Mouse (Mus musculus) ES-Bruce4 (cell line): ENCODE data around the gene Arhgef10l. TPM values are rescaled to one million over a fixed set of nuclear protein-coding genes. Genes with fewer than 3 reads are reported as not detected.

Experiments used
- H3K27ac ChIP-seq: 2 replicates; pipeline ENCODE4 v1.5.1; 2012; ENCODE audit warnings: low read length, inconsistent platforms; ENCODE audit not compliant: insufficient read depth
- H3K27me3 ChIP-seq: 2 replicates; pipeline ENCODE4 v1.6.1; 2012; ENCODE audit warnings: mild to moderate bottlenecking, low read length, inconsistent platforms; ENCODE audit not compliant: control insufficient read depth, poor library complexity, insufficient read depth, severe bottlenecking
- H3K36me3 ChIP-seq: 2 replicates; pipeline ENCODE4 v1.6.1; 2012; ENCODE audit warnings: inconsistent platforms, mild to moderate bottlenecking, low read length, moderate library complexity; ENCODE audit not compliant: control insufficient read depth, poor library complexity, insufficient read depth, severe bottlenecking
- H3K4me1 ChIP-seq: one replicate; pipeline ENCODE4 v1.8.1; 2011; ENCODE audit warnings: low read length; ENCODE audit not compliant: control insufficient read depth, insufficient read depth
- H3K4me3 ChIP-seq: 2 replicates; pipeline ENCODE4 v1.5.1; 2011; ENCODE audit warnings: low read depth, mild to moderate bottlenecking, low read length
- H3K9ac ChIP-seq: 2 replicates; pipeline ENCODE4 v1.6.1; 2012; ENCODE audit warnings: low read depth, mild to moderate bottlenecking, inconsistent platforms; ENCODE audit not compliant: poor library complexity, severe bottlenecking
- H3K9me3 ChIP-seq: replicated peaks from 2 replicates; pipeline ENCODE4 v1.6.1; 2012; ENCODE audit warnings: mild to moderate bottlenecking, low read length, inconsistent platforms; ENCODE audit not compliant: control insufficient read depth, poor library complexity, insufficient read depth, severe bottlenecking
- CTCF ChIP-seq: IDR thresholded peaks from one replicate; pipeline ENCODE4 v1.8.1; 2011; ENCODE audit warnings: low read depth, low read length
- EP300 ChIP-seq: IDR thresholded peaks from 2 replicates; pipeline ENCODE4 v1.6.1; 2011; ENCODE audit warnings: low read depth, low read length; ENCODE audit not compliant: insufficient read depth
- POLR2A ChIP-seq: IDR thresholded peaks from one replicate; pipeline ENCODE4 v1.8.1; 2011; ENCODE audit warnings: low read length; ENCODE audit not compliant: insufficient read depth
- polyA plus RNA-seq: library from polyadenylated mRNA; stranded (reverse); fragments of >200 nt; gene quantifications from 2 replicates; pipeline ENCODE4 v1.2.4, GENCODE M21; 2011; ENCODE audit warnings: low read depth; ENCODE audit not compliant: missing spikeins, insufficient read depth, insufficient read length

Gene Arhgef10l
- polyA plus RNA-seq, 1 experiment = 7.7 TPM

DNA sequence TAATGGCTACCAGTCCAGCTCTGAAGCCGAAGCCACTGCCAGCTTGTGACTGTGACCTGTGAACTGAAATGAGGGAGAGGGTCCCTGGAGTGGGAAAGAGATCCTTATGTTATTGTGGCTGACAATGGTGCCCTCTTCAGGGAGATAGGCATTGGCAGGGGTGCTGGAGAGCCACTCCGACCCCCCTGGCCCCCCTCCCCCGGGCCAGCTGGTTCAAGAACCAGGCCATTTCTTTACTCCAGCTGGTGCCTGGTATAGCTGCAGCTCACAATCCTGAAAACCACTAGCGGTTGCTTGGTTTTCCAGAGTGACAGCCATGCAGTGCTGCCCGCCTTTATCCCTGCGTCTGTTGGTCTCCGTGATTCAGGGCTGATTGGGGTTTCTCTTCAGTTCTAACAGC lies 43.3 kb upstream of the Arhgef10l start:
- peaks cover 5% of the 10 kb centered on the region for H3K4me1 ChIP-seq
- H3K4me3 ChIP-seq = no peak overlapping the region
- no peak overlapping the region for H3K9ac ChIP-seq
- H3K36me3 ChIP-seq = peaks cover 82% of the 10 kb centered on the region
- no peaks in the 10 kb centered on the region for H3K27me3 ChIP-seq
- no peak overlapping the region for H3K27ac ChIP-seq
- no peaks in the 10 kb centered on the region for H3K9me3 ChIP-seq
- TF ChIP-seq POLR2A (no peak), EP300 (no peak)

- Histone ChIP-seq H3K4me3 (no peak overlapping the region), H3K36me3 (peaks cover 77% of the 10 kb centered on the region), H3K4me1 (peaks cover 5% of the 10 kb centered on the region), H3K9me3 (no peaks in the 10 kb centered on the region), H3K9ac (no peak overlapping the region), H3K27ac (no peak overlapping the region), H3K27me3 (no peaks in the 10 kb centered on the region)
- TF ChIP-seq EP300 (no peak), CTCF (no peak), POLR2A (no peak)
Measured at GRCm38 (mm10) chr4:140708297-140708927, 42.6 kb upstream of the Arhgef10l start.

DNA sequence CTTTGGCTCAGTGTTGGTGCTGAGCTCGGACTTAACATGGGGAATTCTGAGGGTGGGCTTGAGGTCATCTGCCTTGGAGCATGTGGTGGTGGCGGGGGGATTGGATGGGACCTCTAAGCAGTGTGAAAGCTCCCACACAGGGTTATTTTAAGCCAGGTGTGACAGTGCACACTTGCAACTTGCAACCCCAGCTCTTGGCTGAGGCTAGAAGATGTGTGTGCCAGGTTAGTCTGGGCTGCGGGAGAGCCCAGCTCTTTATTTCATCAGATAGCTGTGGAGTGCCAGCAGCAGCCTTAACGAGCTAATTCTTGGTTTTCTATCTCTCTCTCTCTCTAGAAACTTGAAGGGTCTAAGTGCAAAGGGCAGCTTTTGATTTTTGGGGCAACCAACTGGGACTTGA lies 41.8 kb upstream of the Arhgef10l start:
- Histone ChIP-seq H3K27me3 (no peaks in the 10 kb centered on the region), H3K4me1 (peaks cover 5% of the 10 kb centered on the region), H3K27ac (no peak overlapping the region), H3K9me3 (no peaks in the 10 kb centered on the region), H3K9ac (no peak overlapping the region), H3K4me3 (no peak overlapping the region), H3K36me3 (peaks cover 69% of the 10 kb centered on the region)
- TF ChIP-seq POLR2A (no peak), EP300 (no peak), CTCF (no peak)

GRCm38 (mm10) chr4:140704166-140704565 lies 38.4 kb upstream of the Arhgef10l start:
- Histone ChIP-seq H3K36me3 (peaks cover 40% of the 10 kb centered on the region), H3K9ac (peak overlapping the region; percentile 54), H3K27ac (peak overlapping the region; percentile 70), H3K9me3 (no peaks in the 10 kb centered on the region), H3K27me3 (no peaks in the 10 kb centered on the region), H3K4me3 (peak overlapping the region; percentile 71), H3K4me1 (peaks cover 5% of the 10 kb centered on the region)
- TF ChIP-seq EP300 (no peak), CTCF (no peak), POLR2A (no peak)

- TF ChIP-seq EP300 = peak; percentile 87; the same call in 1 of the 2 replicates
- TF ChIP-seq POLR2A = peak; percentile 69
- no peak for TF ChIP-seq CTCF
- Histone ChIP-seq H3K4me1 (peaks cover 5% of the 10 kb centered on the region), H3K27ac (peak overlapping the region; percentile 89), H3K4me3 (peak overlapping the region; percentile 93), H3K9me3 (no peaks in the 10 kb centered on the region), H3K27me3 (no peaks in the 10 kb centered on the region), H3K36me3 (peaks cover 34% of the 10 kb centered on the region), H3K9ac (peak overlapping the region; percentile 99)
Measured at GRCm38 (mm10) chr4:140703636-140704035, 37.8 kb upstream of the Arhgef10l start.

DNA sequence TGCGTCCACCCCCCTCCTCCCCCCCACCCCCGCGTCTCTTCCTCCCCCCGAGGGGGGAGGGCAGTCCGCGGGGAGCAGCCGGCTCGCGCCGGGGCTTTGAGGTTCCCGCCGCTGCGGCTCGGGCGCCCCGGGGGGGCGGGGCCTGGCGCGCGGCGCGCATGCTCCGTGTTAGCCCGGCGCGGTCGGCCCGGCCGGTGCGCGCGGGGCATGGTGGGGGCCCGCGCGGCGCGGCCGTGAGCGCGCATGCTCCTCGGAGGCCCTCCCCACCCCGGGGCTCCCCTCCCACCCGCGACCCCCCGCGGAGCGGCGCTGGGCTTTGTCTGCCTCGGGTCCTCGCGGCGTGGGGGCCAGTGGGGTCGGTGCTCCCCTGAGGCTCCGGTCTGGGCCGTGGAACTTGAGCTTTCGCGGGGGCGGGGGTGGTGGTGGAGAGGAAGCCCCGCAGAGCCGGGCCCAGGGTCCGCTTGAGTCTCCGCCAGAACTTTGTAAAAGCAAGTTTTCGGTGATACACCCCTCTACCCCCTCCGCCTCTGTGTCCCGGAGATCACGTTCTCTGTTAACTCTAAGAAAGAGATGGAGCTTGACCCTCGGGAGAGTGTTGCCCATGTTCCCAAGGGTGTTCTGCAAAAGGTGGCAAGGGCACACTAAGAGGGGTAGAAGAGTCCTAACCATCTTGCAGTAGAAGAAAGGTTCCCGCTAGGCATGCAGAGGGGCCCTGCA lies 37.0 kb upstream of the Arhgef10l start:
- peaks cover 26% of the 10 kb centered on the region for H3K36me3 ChIP-seq
- peak overlapping the region; percentile 93 for H3K4me3 ChIP-seq
- H3K9me3 ChIP-seq = no peaks in the 10 kb centered on the region
- peaks cover 5% of the 10 kb centered on the region for H3K4me1 ChIP-seq
- no peaks in the 10 kb centered on the region for H3K27me3 ChIP-seq
- peak overlapping the region; percentile 89 for H3K27ac ChIP-seq
- no peak for TF ChIP-seq POLR2A
- no peak for TF ChIP-seq CTCF
- no peak for TF ChIP-seq EP300
- peak overlapping the region; percentile 99 for H3K9ac ChIP-seq
